Mouse (Mus musculus) stomach, embryonic 16.5 days (tissue): ENCODE data around the gene Nt5c. TPM values are rescaled to one million over a fixed set of nuclear protein-coding genes. Genes with fewer than 3 reads are reported as not detected.
"Not testable (repeated sequence)": the region's sequence is repeated elsewhere in the genome, so short reads cannot be mapped to it uniquely, and the experiment has no call there.

Source experiments
- ATAC-seq: fragments of 200-750 bp; cut with Nextera tagmentation; 2 replicates; pipeline ENCODE4 v1.8.0; 2017; ENCODE audit warnings: moderate number of reproducible peaks, moderate TSS enrichment; ENCODE audit not compliant: insufficient read depth, low FRiP score
- H3K27ac ChIP-seq: fragments of 300-500 bp; sonication (generic); 2 replicates; pipeline ENCODE4 v1.5.1; 2014; ENCODE audit warnings: low read length
- H3K27me3 ChIP-seq: fragments of 300-500 bp; sonication (generic); 2 replicates; pipeline ENCODE4 v1.6.1; 2014; ENCODE audit warnings: low read length, control low read depth, mixed read lengths; ENCODE audit not compliant: control insufficient read depth, insufficient read depth
- H3K36me3 ChIP-seq: fragments of 300-500 bp; sonication (generic); 2 replicates; pipeline ENCODE4 v1.6.1; 2014; ENCODE audit warnings: low read length; ENCODE audit not compliant: control insufficient read depth, insufficient read depth
- H3K4me1 ChIP-seq: fragments of 300-500 bp; sonication (generic); 2 replicates; pipeline ENCODE4 v1.6.1; 2014; ENCODE audit warnings: low read length, control low read depth, mixed read lengths; ENCODE audit not compliant: control insufficient read depth, insufficient read depth
- H3K4me2 ChIP-seq: fragments of 300-500 bp; sonication (generic); 2 replicates; pipeline ENCODE4 v1.6.1; 2014; ENCODE audit warnings: low read depth, low read length, mixed read lengths
- H3K4me3 ChIP-seq: fragments of 300-500 bp; sonication (generic); replicated peaks from 2 replicates; pipeline ENCODE4 v1.5.1; 2014; ENCODE audit warnings: mild to moderate bottlenecking, low read length
- H3K9ac ChIP-seq: fragments of 300-500 bp; sonication (generic); 2 replicates; pipeline ENCODE4 v1.6.1; 2014; ENCODE audit warnings: low read length
- H3K9me3 ChIP-seq: fragments of 300-500 bp; sonication (generic); replicated peaks from 2 replicates; pipeline ENCODE4 v1.6.1; 2016; ENCODE audit warnings: low read length, control low read depth; ENCODE audit not compliant: control insufficient read depth
- WGBS: fragments of 180-500 bp; shearing (Covaris S2); extraction: QIAGEN DNeasy Blood & Tissue Kit; methylation state at CpG from one replicate; pipeline ENCODE4 v1.1.7; 2014; 5-methylcytosine and 5-hydroxymethylcytosine counted together
- polyA plus RNA-seq: library from polyadenylated mRNA; unstranded; fragments of >200 nt; fragmentation: Nextera tagmentation; extraction: Ambion mirVana; gene quantifications from 2 replicates; pipeline ENCODE4 v1.2.1, GENCODE M21; 2015

Gene Nt5c
- polyA plus RNA-seq, 1 experiment from 2014 or later = 112 TPM

- not testable (repeated sequence) for H3K9me3 ChIP-seq, H3K27ac ChIP-seq, H3K4me2 ChIP-seq, H3K9ac ChIP-seq, ATAC-seq, H3K27me3 ChIP-seq, H3K4me3 ChIP-seq, H3K36me3 ChIP-seq
- WGBS = 80% methylated on average over 7 of the region's 7 CpGs
- peaks cover 25% of the 10 kb centered on the region for H3K4me1 ChIP-seq
Measured at GRCm38 (mm10) chr11:115477388-115477787, 14.3 kb downstream of the Nt5c start.

GRCm38 (mm10) chr11:115476630-115477029, 15.0 kb downstream of the Nt5c start:
- not testable (repeated sequence) for ATAC-seq, H3K9ac ChIP-seq, H3K36me3 ChIP-seq, H3K27me3 ChIP-seq, H3K9me3 ChIP-seq, H3K27ac ChIP-seq
- H3K4me1 ChIP-seq = peaks cover 25% of the 10 kb centered on the region
- WGBS = 73% methylated on average over 4 of the region's 4 CpGs
- peak overlapping the region; percentile 78; the same call in 1 of the 2 replicates for H3K4me3 ChIP-seq
- peak overlapping the region; percentile 81 for H3K4me2 ChIP-seq

- no peaks in the 10 kb centered on the region for H3K36me3 ChIP-seq
- no peak overlapping the region for H3K27ac ChIP-seq
- WGBS = 3% methylated on average over 28 of the region's 28 CpGs
- H3K27me3 ChIP-seq = no peaks in the 10 kb centered on the region
- H3K9ac ChIP-seq = peak overlapping the region; percentile 73
- H3K4me2 ChIP-seq = peak overlapping the region; percentile 81
- peaks cover 25% of the 10 kb centered on the region for H3K4me1 ChIP-seq
- H3K9me3 ChIP-seq = no peaks in the 10 kb centered on the region
- peak; percentile 9; the same call in 1 of the 2 replicates for ATAC-seq
- H3K4me3 ChIP-seq = peak overlapping the region; percentile 78
Measured at GRCm38 (mm10) chr11:115475758-115476237, 15.9 kb downstream of the Nt5c start.

GRCm38 (mm10) chr11:115475025-115475757, 16.5 kb downstream of the Nt5c start, which contains the start of gene Armc7:
Gene Armc7, plus strand, starts transcription at chr11:115475667.
- Histone ChIP-seq H3K4me1 (peaks cover 25% of the 10 kb centered on the region), H3K9me3 (no peaks in the 10 kb centered on the region), H3K4me2 (peak within 1 kb of the TSS; percentile 81), H3K36me3 (no peaks in the 10 kb centered on the region), H3K4me3 (peak within 1 kb of the TSS; percentile 78), H3K27me3 (no peaks in the 10 kb centered on the region), H3K9ac (peak within 1 kb of the TSS; percentile 73), H3K27ac (peak within 1 kb of the TSS; percentile 65)
- under 1% methylated on average over 26 of the region's 26 CpGs for WGBS
- ATAC-seq = peak; percentile 96

GRCm38 (mm10) chr11:115473626-115474275, 17.9 kb downstream of the Nt5c start:
- Histone ChIP-seq H3K27ac (peak overlapping the region; percentile 57; the same call in 1 of the 2 replicates), H3K4me2 (no peak overlapping the region), H3K27me3 (no peaks in the 10 kb centered on the region), H3K9ac (0 out of 2 replicates have a peak overlapping the region, but pooled peaks have one; percentile 13), H3K4me1 (peaks cover 25% of the 10 kb centered on the region), H3K4me3 (no peak overlapping the region), H3K36me3 (no peaks in the 10 kb centered on the region), H3K9me3 (no peaks in the 10 kb centered on the region)
- peak; percentile 31; the same call in 1 of the 2 replicates for ATAC-seq
- 17% methylated on average over 15 of the region's 15 CpGs for WGBS

GRCm38 (mm10) chr11:115472183-115472582, 19.5 kb downstream of the Nt5c start:
- Histone ChIP-seq H3K9ac (no peak overlapping the region), H3K4me2 (no peak overlapping the region), H3K27ac (no peak overlapping the region), H3K36me3 (no peaks in the 10 kb centered on the region), H3K4me1 (peaks cover 25% of the 10 kb centered on the region), H3K4me3 (no peak overlapping the region), H3K9me3 (no peaks in the 10 kb centered on the region), H3K27me3 (no peaks in the 10 kb centered on the region)
- no peak for ATAC-seq
- WGBS = 84% methylated on average over 7 of the region's 7 CpGs

- Histone ChIP-seq H3K36me3 (no peaks in the 10 kb centered on the region), H3K27me3 (no peaks in the 10 kb centered on the region), H3K27ac (no peak overlapping the region), H3K4me3 (no peak overlapping the region), H3K9ac (no peak overlapping the region), H3K4me2 (no peak overlapping the region), H3K9me3 (no peaks in the 10 kb centered on the region), H3K4me1 (peaks cover 6% of the 10 kb centered on the region; the same call in 1 of the 2 replicates)
- WGBS = 34% methylated on average over 4 of the region's 4 CpGs
- ATAC-seq = no peak
Measured at GRCm38 (mm10) chr11:115467217-115467618, 24.4 kb downstream of the Nt5c start.

- Histone ChIP-seq H3K36me3 (no peaks in the 10 kb centered on the region), H3K4me3 (no peak overlapping the region), H3K9ac (no peak overlapping the region), H3K27ac (no peak overlapping the region), H3K9me3 (no peaks in the 10 kb centered on the region), H3K27me3 (no peaks in the 10 kb centered on the region), H3K4me1 (peaks cover 6% of the 10 kb centered on the region; the same call in 1 of the 2 replicates), H3K4me2 (no peak overlapping the region)
- ATAC-seq = no peak
- WGBS = 84% methylated on average over 8 of the region's 8 CpGs
Measured at GRCm38 (mm10) chr11:115464851-115465250, 26.8 kb downstream of the Nt5c start.

GRCm38 (mm10) chr11:115463397-115463796, 28.3 kb downstream of the Nt5c start:
- 53% methylated on average over 11 of the region's 11 CpGs for WGBS
- Histone ChIP-seq H3K4me1 (peaks cover 6% of the 10 kb centered on the region; the same call in 1 of the 2 replicates), H3K9ac (no peak overlapping the region; the same call in 1 of the 2 replicates), H3K27ac (0 out of 2 replicates have a peak overlapping the region, but pooled peaks have one; percentile 13), H3K36me3 (no peaks in the 10 kb centered on the region), H3K9me3 (no peaks in the 10 kb centered on the region), H3K27me3 (no peaks in the 10 kb centered on the region), H3K4me2 (no peak overlapping the region), H3K4me3 (no peak overlapping the region)
- ATAC-seq = peak; percentile 71
